Mouse (Mus musculus) heart, embryonic 14.5 days (tissue): ENCODE data around the gene Ugt1a9. TPM values are rescaled to one million over a fixed set of nuclear protein-coding genes. Genes with fewer than 3 reads are reported as not detected.
"Not testable (repeated sequence)": the region's sequence is repeated elsewhere in the genome, so short reads cannot be mapped to it uniquely, and the experiment has no call there.

ENCODE experiments used
- ATAC-seq: fragments of 200-750 bp; cut with Nextera tagmentation; 2 replicates; pipeline ENCODE4 v1.8.0; 2017; ENCODE audit warnings: low read depth, moderate TSS enrichment; ENCODE audit not compliant: insufficient number of reproducible peaks, insufficient read depth, low FRiP score
- H3K27ac ChIP-seq, 2 experiments: fragments of 200-500 bp in 1 of 2; fragments of 300-500 bp in 1 of 2; sonication (generic) in 1 of 2; replicated peaks in 1 of 2; 2 replicates each; pipeline ENCODE4 v1.5.1; 2012 to 2014; ENCODE audit warnings: low read depth in 2 of 2, low read length in 2 of 2, control low read depth in 1 of 2, mild to moderate bottlenecking in 1 of 2, mixed read lengths in 1 of 2; ENCODE audit not compliant: control insufficient read depth in 1 of 2, insufficient read depth in 1 of 2
- H3K27me3 ChIP-seq: fragments of 300-500 bp; sonication (generic); 2 replicates; pipeline ENCODE4 v1.6.1; 2014; ENCODE audit warnings: mild to moderate bottlenecking, low read length, control low read depth; ENCODE audit not compliant: control insufficient read depth, insufficient read depth
- H3K36me3 ChIP-seq: fragments of 300-500 bp; sonication (generic); 2 replicates; pipeline ENCODE4 v1.6.1; 2014; ENCODE audit warnings: mild to moderate bottlenecking, control low read depth, low read length, mixed read lengths; ENCODE audit not compliant: control insufficient read depth, insufficient read depth
- H3K4me1 ChIP-seq, 2 experiments: fragments of 200-500 bp in 1 of 2; fragments of 300-500 bp in 1 of 2; sonication (generic) in 1 of 2; 2 replicates each; pipeline ENCODE4 v1.6.1; 2012 to 2014; ENCODE audit warnings: low read length in 2 of 2, control low read depth in 1 of 2, mixed read lengths in 1 of 2; ENCODE audit not compliant: control insufficient read depth in 2 of 2, insufficient read depth in 2 of 2
- H3K4me2 ChIP-seq: fragments of 300-500 bp; sonication (generic); 2 replicates; pipeline ENCODE4 v1.6.1; 2014; ENCODE audit warnings: mild to moderate bottlenecking, low read length
- H3K4me3 ChIP-seq, 2 experiments: fragments of 200-500 bp in 1 of 2; fragments of 300-500 bp in 1 of 2; sonication (generic) in 1 of 2; 2 replicates each; pipeline ENCODE4 v1.5.1; 2012 to 2014; ENCODE audit warnings: low read length in 2 of 2, mild to moderate bottlenecking in 2 of 2, control low read depth in 1 of 2, low read depth in 1 of 2, moderate library complexity in 1 of 2; ENCODE audit not compliant: control insufficient read depth in 1 of 2, insufficient read depth in 1 of 2
- H3K9ac ChIP-seq: fragments of 300-500 bp; sonication (generic); 2 replicates; pipeline ENCODE4 v1.6.1; 2014; ENCODE audit warnings: mild to moderate bottlenecking, low read length
- H3K9me3 ChIP-seq: fragments of 300-500 bp; sonication (generic); 2 replicates; pipeline ENCODE4 v1.6.1; 2016; ENCODE audit warnings: low read length, control low read depth; ENCODE audit not compliant: control insufficient read depth
- WGBS: fragments of 180-500 bp; shearing (Covaris S2); extraction: QIAGEN DNeasy Blood & Tissue Kit; methylation state at CpG from one replicate; pipeline ENCODE4 v1.1.7; 2014; 5-methylcytosine and 5-hydroxymethylcytosine counted together
- polyA plus RNA-seq: library from polyadenylated mRNA; unstranded; fragments of >200 nt; fragmentation: Nextera tagmentation; extraction: Ambion mirVana; gene quantifications from 2 replicates; pipeline ENCODE4 v1.2.1, GENCODE M21; 2014

Gene Ugt1a9
- polyA plus RNA-seq, 1 experiment from 2014 or later: not detected

- Histone ChIP-seq H3K4me1 (no peaks in the 10 kb centered on the region), H3K9ac (no peak overlapping the region), H3K9me3 (peaks cover 37% of the 10 kb centered on the region), H3K4me2 (no peak overlapping the region), H3K36me3 (no peaks in the 10 kb centered on the region), H3K27me3 (no peaks in the 10 kb centered on the region), H3K4me3 (no peak overlapping the region), H3K27ac (no peak overlapping the region)
- ATAC-seq: no peak
- 34% methylated on average over 3 of the region's 3 CpGs for WGBS
These were observed 147.0 kb downstream of the Ugt1a9 start for GRCm38 (mm10) chr1:88217576-88217975.

GRCm38 (mm10) chr1:88218051-88218450 is 147.5 kb downstream of the Ugt1a9 start:
- H3K4me3 ChIP-seq: no peak overlapping the region
- H3K9ac ChIP-seq: no peak overlapping the region
- H3K4me1 ChIP-seq: no peaks in the 10 kb centered on the region
- WGBS: 67% methylated on average over 9 of the region's 9 CpGs
- H3K36me3 ChIP-seq: no peaks in the 10 kb centered on the region
- H3K27ac ChIP-seq: no peak overlapping the region
- H3K4me2 ChIP-seq: no peak overlapping the region
- H3K9me3 ChIP-seq: peaks cover 33% of the 10 kb centered on the region
- H3K27me3 ChIP-seq: no peaks in the 10 kb centered on the region
- no peak for ATAC-seq

- Histone ChIP-seq H3K9me3 (peaks cover 27% of the 10 kb centered on the region), H3K4me2 (no peak overlapping the region), H3K27ac (no peak overlapping the region), H3K4me3 (no peak overlapping the region), H3K9ac (no peak overlapping the region), H3K4me1 (no peaks in the 10 kb centered on the region), H3K27me3 (no peaks in the 10 kb centered on the region), H3K36me3 (no peaks in the 10 kb centered on the region)
- ATAC-seq: no peak
- 43% methylated on average over 4 of the region's 4 CpGs for WGBS
These were observed 148.0 kb downstream of the Ugt1a9 start for GRCm38 (mm10) chr1:88218591-88218990.

- no peak for ATAC-seq
- H3K27ac ChIP-seq: no peak overlapping the region
- no peak overlapping the region for H3K4me2 ChIP-seq
- 22% methylated on average over 1 of the region's 1 CpGs for WGBS
- H3K9ac ChIP-seq: no peak overlapping the region
- H3K9me3 ChIP-seq: peaks cover 23% of the 10 kb centered on the region
- H3K27me3 ChIP-seq: no peaks in the 10 kb centered on the region
- no peaks in the 10 kb centered on the region for H3K4me1 ChIP-seq
- no peak overlapping the region for H3K4me3 ChIP-seq
- H3K36me3 ChIP-seq: no peaks in the 10 kb centered on the region
These were observed 148.5 kb downstream of the Ugt1a9 start for GRCm38 (mm10) chr1:88219054-88219453.

- Histone ChIP-seq H3K4me3 (no peak overlapping the region), H3K36me3 (no peaks in the 10 kb centered on the region), H3K27me3 (no peaks in the 10 kb centered on the region), H3K27ac (no peak overlapping the region), H3K9me3 (peaks cover 14% of the 10 kb centered on the region), H3K4me1 (no peaks in the 10 kb centered on the region), H3K9ac (no peak overlapping the region), H3K4me2 (no peak overlapping the region)
- ATAC-seq: no peak
These were observed 149.7 kb downstream of the Ugt1a9 start for GRCm38 (mm10) chr1:88220336-88220735.

GRCm38 (mm10) chr1:88222216-88222615 is 151.6 kb downstream of the Ugt1a9 start:
- 39% methylated on average over 2 of the region's 2 CpGs for WGBS
- ATAC-seq: no peak
- no peak overlapping the region for H3K27ac ChIP-seq

GRCm38 (mm10) chr1:88223011-88223515 is 152.5 kb downstream of the Ugt1a9 start:
- ATAC-seq, H3K36me3 ChIP-seq, H3K4me3 ChIP-seq, H3K4me1 ChIP-seq, H3K4me2 ChIP-seq, H3K27me3 ChIP-seq, H3K9ac ChIP-seq, H3K27ac ChIP-seq: not testable (repeated sequence)
- peaks cover 32% of the 10 kb centered on the region for H3K9me3 ChIP-seq

More at GRCm38 (mm10) chr1:88222216-88222615, 151.6 kb downstream of the Ugt1a9 start:
- no peaks in the 10 kb centered on the region for H3K4me1 ChIP-seq
- no peaks in the 10 kb centered on the region for H3K27me3 ChIP-seq
- H3K4me3 ChIP-seq: no peak overlapping the region
- no peak overlapping the region for H3K9ac ChIP-seq
- H3K36me3 ChIP-seq: no peaks in the 10 kb centered on the region
- peaks cover 23% of the 10 kb centered on the region for H3K9me3 ChIP-seq
- no peak overlapping the region for H3K4me2 ChIP-seq

GRCm38 (mm10) chr1:88223591-88223990 is 153.0 kb downstream of the Ugt1a9 start:
- H3K9ac ChIP-seq: no peak overlapping the region
- WGBS: 34% methylated on average over 1 of the region's 1 CpGs
- no peak overlapping the region for H3K27ac ChIP-seq
- no peak for ATAC-seq
- H3K4me3 ChIP-seq: no peak overlapping the region
- H3K27me3 ChIP-seq: no peaks in the 10 kb centered on the region
- peaks cover 37% of the 10 kb centered on the region for H3K9me3 ChIP-seq
- H3K4me2 ChIP-seq: no peak overlapping the region
- H3K4me1 ChIP-seq: no peaks in the 10 kb centered on the region
- H3K36me3 ChIP-seq: no peaks in the 10 kb centered on the region
